Mouse (Mus musculus) cerebellum, postnatal 36 days (tissue): ENCODE data around the gene Gm17078.
"Not testable (repeated sequence)": the region's sequence is repeated elsewhere in the genome, so short reads cannot be mapped to it uniquely, and the experiment has no call there.

ENCODE experiments used
- DNase-seq, 2 experiments: peaks; one replicate each; pipeline ENCODE4 v3.0.0; 2021 to 2022; ENCODE audit warnings: mixed read lengths in 2 of 2

The Gm17078 gene

DNA sequence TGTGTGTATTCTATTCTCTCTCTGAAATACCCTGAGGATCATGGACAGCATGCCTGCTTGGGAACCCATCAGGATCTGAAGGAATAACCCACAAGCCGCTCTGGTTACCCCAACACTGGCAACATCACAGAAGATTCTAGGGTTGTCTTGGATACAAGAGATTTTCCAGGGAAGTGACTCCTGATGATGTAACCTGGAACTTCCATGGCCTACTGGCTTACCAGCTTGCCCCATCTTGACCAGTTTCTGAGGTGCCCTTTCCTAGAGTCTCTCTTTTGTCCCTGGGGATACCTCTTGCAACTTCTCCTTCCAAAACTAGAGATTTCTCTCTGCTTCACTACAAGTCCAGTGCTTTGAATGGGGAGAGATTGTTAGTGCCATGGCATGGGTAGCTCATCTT is at the start of gene Gm17078:
Gm17078 (minus strand) TSS at position 101 of the 400 bp plus-strand sequence.
- DNase-seq: no peak

DNA sequence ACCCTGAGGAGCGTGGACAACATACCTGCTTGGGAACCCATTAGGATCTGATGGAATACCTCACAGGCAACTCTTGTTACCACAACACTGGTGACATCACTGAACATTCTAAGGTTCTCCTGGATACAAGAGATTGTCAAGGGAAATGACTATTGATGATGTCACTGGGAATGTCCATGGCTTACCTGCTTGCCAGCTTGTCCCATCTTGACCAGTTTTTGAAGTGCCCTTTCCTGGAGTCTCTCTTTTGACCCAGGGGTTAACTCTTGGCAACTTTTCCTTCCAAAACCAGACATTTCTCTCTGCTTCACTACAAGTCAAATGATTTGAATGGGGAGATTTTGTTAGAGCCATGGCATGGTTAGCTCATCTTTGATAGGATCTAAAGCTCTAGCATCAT is 24.5 kb upstream of the Gm17078 start, which contains the start of gene Gm4181:
Gm4181 (minus strand) TSS at position 101 of the 400 bp plus-strand sequence.
- DNase-seq: not testable (repeated sequence)

DNA sequence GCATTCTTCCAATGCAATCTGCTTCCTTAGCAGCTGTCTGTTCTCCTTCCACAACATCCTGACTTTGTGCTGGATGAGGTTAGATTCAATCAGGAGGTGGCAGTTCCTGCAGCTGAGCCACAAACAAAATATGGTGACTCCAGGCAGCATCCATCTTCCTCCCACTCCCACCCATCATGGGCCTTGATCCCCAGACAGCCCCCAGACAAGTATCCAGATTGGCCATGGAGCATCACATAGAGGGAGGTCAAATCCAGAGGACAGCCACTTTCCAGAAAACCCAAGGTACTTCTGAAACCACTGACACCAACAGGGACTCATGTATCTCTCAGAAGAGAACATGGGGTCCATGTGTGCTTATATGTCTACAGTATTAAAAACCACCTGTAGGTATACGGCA is 21.3 kb upstream of the Gm17078 start:
- DNase-seq: peak; percentile 3 to 4

DNA sequence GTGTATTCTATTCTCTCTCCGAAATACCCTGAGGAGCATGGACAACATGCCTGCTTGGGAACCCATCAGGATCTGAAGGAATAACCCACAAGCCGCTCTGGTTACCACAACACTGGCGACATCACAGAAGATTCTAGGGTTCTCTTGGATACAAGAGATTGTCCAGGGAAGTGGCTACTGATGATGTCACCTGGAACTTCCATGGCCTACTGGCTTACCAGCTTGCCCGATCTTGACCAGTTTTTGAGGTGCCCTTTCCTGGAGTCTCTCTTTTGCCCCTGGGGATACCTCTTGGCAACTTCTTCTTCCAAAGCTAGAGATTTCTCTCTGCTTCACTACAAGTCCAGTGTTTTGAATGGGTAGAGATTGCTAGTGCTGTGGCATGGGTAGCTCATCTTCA is 19.1 kb downstream of the Gm17078 start, which contains the start of gene Gm17174:
Gm17174 (minus strand) TSS at position 101 of the 400 bp plus-strand sequence.
- DNase-seq: not testable (repeated sequence)

DNA sequence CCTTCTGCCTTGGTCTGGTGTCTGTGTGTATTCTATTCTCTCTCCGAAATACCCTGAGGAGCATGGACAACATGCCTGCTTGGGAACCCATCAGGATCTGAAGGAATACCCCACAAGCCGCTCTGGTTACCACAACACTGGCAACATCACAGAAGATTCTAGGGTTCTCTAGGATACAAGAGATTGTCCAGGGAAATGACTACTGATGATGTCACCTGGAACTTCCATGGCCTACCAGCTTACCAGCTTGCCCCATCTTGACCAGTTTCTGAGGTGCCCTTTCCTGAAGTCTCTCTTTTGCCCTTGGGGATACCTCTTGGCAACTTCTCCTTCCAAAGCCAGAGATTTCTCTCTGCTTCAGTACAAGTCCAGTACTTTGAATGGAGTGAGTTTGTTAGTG is 37.1 kb downstream of the Gm17078 start, which contains the start of gene Gm17175:
Gm17175 (minus strand) TSS at position 101 of the 400 bp plus-strand sequence.
- not testable (repeated sequence) for DNase-seq
